Mouse (Mus musculus) kidney, postnatal 14 days (tissue): ENCODE results near the gene Frs2.

ENCODE experiments used
- DNase-seq: peaks from one replicate; pipeline ENCODE4 v3.0.0; 2022; ENCODE audit warnings: mixed read lengths

Gene Frs2

GRCm38 (mm10) chr10:117148361-117149003, at the start of gene Frs2:
Frs2 (minus strand) TSS chr10:117148534.
- peak; percentile 98 for DNase-seq

GRCm38 (mm10) chr10:117196696-117197095, 48.4 kb upstream of the Frs2 start:
- DNase-seq, result no peak

GRCm38 (mm10) chr10:117195748-117196147, 47.4 kb upstream of the Frs2 start:
- DNase-seq, result no peak

GRCm38 (mm10) chr10:117195005-117195404, 46.7 kb upstream of the Frs2 start:
- DNase-seq, result no peak

GRCm38 (mm10) chr10:117193364-117193763, 45.0 kb upstream of the Frs2 start:
- DNase-seq, result no peak

GRCm38 (mm10) chr10:117185399-117186089, 37.2 kb upstream of the Frs2 start:
- no peak for DNase-seq

GRCm38 (mm10) chr10:117181098-117181497, 32.8 kb upstream of the Frs2 start:
- DNase-seq, result no peak

GRCm38 (mm10) chr10:117174645-117175044, 26.3 kb upstream of the Frs2 start:
- DNase-seq, result no peak

- DNase-seq, result no peak
These were observed 25.5 kb upstream of the Frs2 start for GRCm38 (mm10) chr10:117173566-117174438.

GRCm38 (mm10) chr10:117173111-117173510, 24.8 kb upstream of the Frs2 start:
- no peak for DNase-seq

- DNase-seq, result peak; percentile 27
These were observed 23.7 kb upstream of the Frs2 start for GRCm38 (mm10) chr10:117172069-117172468.

GRCm38 (mm10) chr10:117166785-117167425, 18.6 kb upstream of the Frs2 start:
- no peak for DNase-seq

GRCm38 (mm10) chr10:117162662-117163061, 14.3 kb upstream of the Frs2 start:
- no peak for DNase-seq

GRCm38 (mm10) chr10:117160099-117160498, 11.8 kb upstream of the Frs2 start:
- DNase-seq, result no peak

GRCm38 (mm10) chr10:117152247-117152646, 3.9 kb upstream of the Frs2 start:
- no peak for DNase-seq

- no peak for DNase-seq
These were observed 3.3 kb upstream of the Frs2 start for GRCm38 (mm10) chr10:117151676-117152075.

- DNase-seq, result no peak
These were observed 2.9 kb upstream of the Frs2 start for GRCm38 (mm10) chr10:117151241-117151640.

GRCm38 (mm10) chr10:117150764-117151163, 2.4 kb upstream of the Frs2 start:
- DNase-seq, result no peak

GRCm38 (mm10) chr10:117149942-117150617, 1.7 kb upstream of the Frs2 start:
- DNase-seq, result peak; percentile 59

GRCm38 (mm10) chr10:117149241-117149640, 907 bp upstream of the Frs2 start:
- no peak for DNase-seq

- peak; percentile 44 for DNase-seq
These were observed 622 bp downstream of the Frs2 start for GRCm38 (mm10) chr10:117147463-117148360.
